Mouse (Mus musculus): ENCODE results near the gene Calr4. TPM values are rescaled to one million over a fixed set of nuclear protein-coding genes. Genes with fewer than 3 reads are reported as not detected.

Calr4 gene
- total and polyA plus RNA-seq, 3 experiments: 0.09 TPM; not detected in 2

DNA sequence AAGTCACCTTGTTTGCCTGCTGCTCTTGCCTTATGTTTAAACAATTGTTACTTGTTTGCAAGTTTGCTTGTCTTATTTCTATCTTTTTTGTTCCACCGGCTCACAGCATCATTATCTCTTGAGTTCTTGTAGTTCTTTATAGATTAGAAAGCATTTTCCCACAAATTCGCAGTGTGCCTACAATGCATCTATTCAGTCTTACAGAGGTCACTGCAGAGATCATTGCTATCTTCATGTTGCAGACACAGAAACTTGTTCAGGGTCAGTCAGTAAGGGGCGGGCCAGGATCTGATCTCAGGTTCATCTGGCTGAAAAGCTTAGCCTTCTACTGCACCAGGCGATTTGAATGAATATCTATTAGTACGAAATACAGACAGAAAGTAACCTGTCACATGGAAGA lies 20.2 kb downstream of the Calr4 start:
- ATAC-seq (ENCODE audit: extremely low read depth, insufficient number of reproducible peaks, low FRiP score, poor library complexity, severe bottlenecking): peak; percentile 75
- H3K36me3 ChIP-seq (replicated peaks): no peaks in the 10 kb centered on the region
- H3K4me1 ChIP-seq (ENCODE audit: insufficient read depth, low read depth, low read length): peaks cover 60% of the 10 kb centered on the region
- no peak for DNase-seq (ENCODE audit: low spot score)
- no peaks in the 10 kb centered on the region for H3K27me3 ChIP-seq (ENCODE audit: insufficient read depth, low read length)
- TF ChIP-seq TAL1 (conservative IDR thresholded peaks at IDR 0.05; ENCODE audit: low read depth, low read length) (peak; percentile 31), GATA2 (IDR thresholded peaks at IDR 0.05; ENCODE audit: borderline replicate concordance, low read depth, low read length) (no peak)
- 0 out of 2 replicates have a peak, but pooled peaks cover 2% of the 10 kb centered on the region for H3K9me3 ChIP-seq (replicated peaks)
- H3K4me3 ChIP-seq (ENCODE audit: low read depth, low read length): peak overlapping the region; percentile 20; the same call in 1 of the 2 replicates

DNA sequence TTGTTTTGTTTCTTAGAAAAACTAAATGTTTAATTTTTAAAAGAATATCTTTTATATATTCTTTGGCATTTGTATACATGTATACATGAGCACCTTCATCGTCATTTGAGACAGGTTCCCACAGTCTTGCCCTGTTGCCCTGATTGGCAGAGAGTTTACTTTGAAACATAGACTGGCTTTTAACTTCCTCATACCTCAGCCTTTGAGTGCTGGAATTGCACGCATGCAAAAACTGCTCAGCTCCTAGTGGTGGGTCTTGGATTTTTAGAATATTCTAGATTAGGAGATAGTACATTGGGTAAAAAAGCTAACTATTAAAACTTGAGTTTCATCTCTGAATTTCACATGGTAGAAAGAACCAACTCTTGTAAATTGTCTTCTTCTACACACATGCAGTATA lies 21.0 kb downstream of the Calr4 start:
- no peaks in the 10 kb centered on the region for H3K27me3 ChIP-seq (ENCODE audit: insufficient read depth, low read length)
- H3K36me3 ChIP-seq (replicated peaks): no peaks in the 10 kb centered on the region
- ATAC-seq (ENCODE audit: extremely low read depth, insufficient number of reproducible peaks, low FRiP score, poor library complexity, severe bottlenecking) (no peak; the same call in 1 of the 2 replicates), DNase-seq (ENCODE audit: low spot score) (peak; percentile 14)
- H3K4me1 ChIP-seq (ENCODE audit: insufficient read depth, low read depth, low read length): peaks cover 60% of the 10 kb centered on the region
- 0 out of 2 replicates have a peak, but pooled peaks cover 2% of the 10 kb centered on the region for H3K9me3 ChIP-seq (replicated peaks)
- TF ChIP-seq TAL1 (conservative IDR thresholded peaks at IDR 0.05; ENCODE audit: low read depth, low read length): no peak
- TF ChIP-seq CTCF (IDR thresholded peaks at IDR 0.05; ENCODE audit: low read depth, low read length): no peak
- TF ChIP-seq POLR2AphosphoS5 (IDR thresholded peaks at IDR 0.05; ENCODE audit: insufficient replicate concordance, low read depth, low read length): no peak
- TF ChIP-seq GATA1 (IDR thresholded peaks at IDR 0.05; ENCODE audit: borderline replicate concordance, low read length): no peak
- no peak for TF ChIP-seq GATA2 (IDR thresholded peaks at IDR 0.05; ENCODE audit: borderline replicate concordance, low read depth, low read length)
- no peak overlapping the region for H3K4me3 ChIP-seq (ENCODE audit: low read depth, low read length)

DNA sequence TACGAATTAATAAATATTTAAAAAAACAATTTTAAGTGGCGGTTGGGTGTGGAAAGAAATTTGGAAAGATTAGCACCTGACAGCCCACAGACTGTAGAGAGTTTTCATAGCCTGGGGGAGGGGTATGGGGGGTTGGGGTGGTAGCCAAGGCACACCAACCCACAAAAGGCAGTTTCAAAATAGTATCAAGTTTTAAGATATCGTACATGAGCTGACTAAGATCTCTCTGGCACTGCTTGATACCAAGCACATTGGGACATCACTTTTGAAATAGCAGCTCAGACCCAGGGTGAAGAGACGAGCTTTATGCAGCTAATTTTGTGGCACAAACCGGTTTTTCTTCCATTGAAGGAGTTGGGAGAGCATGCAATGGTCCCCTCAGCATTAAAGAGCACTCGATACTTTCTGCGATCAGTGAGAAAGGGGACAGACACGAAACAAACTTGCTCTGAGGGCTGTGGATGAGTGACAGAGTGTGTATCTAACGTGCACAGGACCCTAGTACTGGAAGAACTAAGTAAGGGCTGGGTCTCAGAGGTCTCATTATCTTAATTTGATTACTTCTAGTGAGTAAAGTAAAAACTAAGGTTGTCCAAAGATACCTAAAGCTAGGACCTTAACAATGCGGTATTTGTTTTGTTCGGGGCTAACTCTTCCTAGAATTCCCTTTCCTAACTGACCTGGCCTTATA lies 21.6 kb downstream of the Calr4 start:
- TF ChIP-seq GATA1 (IDR thresholded peaks at IDR 0.05; ENCODE audit: borderline replicate concordance, low read length): no peak
- TF ChIP-seq TAL1 (conservative IDR thresholded peaks at IDR 0.05; ENCODE audit: low read depth, low read length): no peak
- TF ChIP-seq POLR2AphosphoS5 (IDR thresholded peaks at IDR 0.05; ENCODE audit: insufficient replicate concordance, low read depth, low read length): no peak
- no peak for TF ChIP-seq CTCF (IDR thresholded peaks at IDR 0.05; ENCODE audit: low read depth, low read length)
- TF ChIP-seq GATA2 (IDR thresholded peaks at IDR 0.05; ENCODE audit: borderline replicate concordance, low read depth, low read length): no peak
- no peak for ATAC-seq (ENCODE audit: extremely low read depth, insufficient number of reproducible peaks, low FRiP score, poor library complexity, severe bottlenecking)
- DNase-seq (ENCODE audit: low spot score): peak; percentile 31
- Histone ChIP-seq H3K27me3 (ENCODE audit: insufficient read depth, low read length) (no peaks in the 10 kb centered on the region), H3K9me3 (replicated peaks) (0 out of 2 replicates have a peak, but pooled peaks cover 2% of the 10 kb centered on the region), H3K4me3 (ENCODE audit: low read depth, low read length) (peak overlapping the region; percentile 31; the same call in 1 of the 2 replicates), H3K4me1 (ENCODE audit: insufficient read depth, low read depth, low read length) (peaks cover 62% of the 10 kb centered on the region), H3K36me3 (replicated peaks) (no peaks in the 10 kb centered on the region)

DNA sequence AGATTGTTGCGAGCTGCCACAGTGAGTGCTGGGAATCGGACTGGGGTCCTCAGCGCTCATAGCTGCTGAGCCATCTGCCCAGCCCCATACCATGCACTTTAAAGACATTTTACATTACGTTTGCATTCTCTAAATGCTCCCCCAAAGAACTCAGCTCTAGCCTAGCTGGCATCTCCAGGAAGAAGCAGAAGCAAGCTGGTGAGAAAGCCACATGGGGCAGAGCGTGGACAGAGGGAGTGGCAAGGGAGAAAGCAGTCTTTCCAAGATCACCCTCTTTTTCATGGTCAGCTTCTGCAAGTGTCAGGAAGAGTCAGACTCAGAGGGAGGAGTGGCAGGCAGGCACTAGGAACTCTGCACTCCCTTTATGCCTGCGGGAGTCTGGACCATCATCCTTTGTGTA lies 22.5 kb downstream of the Calr4 start:
- Histone ChIP-seq H3K27me3 (ENCODE audit: insufficient read depth, low read length) (no peaks in the 10 kb centered on the region), H3K9me3 (replicated peaks) (0 out of 2 replicates have a peak, but pooled peaks cover 2% of the 10 kb centered on the region), H3K4me3 (ENCODE audit: low read depth, low read length) (no peak overlapping the region; the same call in 1 of the 2 replicates), H3K36me3 (replicated peaks) (no peaks in the 10 kb centered on the region), H3K4me1 (ENCODE audit: insufficient read depth, low read depth, low read length) (peaks cover 62% of the 10 kb centered on the region)
- no peak for ATAC-seq (ENCODE audit: extremely low read depth, insufficient number of reproducible peaks, low FRiP score, poor library complexity, severe bottlenecking)
- TF ChIP-seq CTCF (IDR thresholded peaks at IDR 0.05; ENCODE audit: low read depth, low read length) (no peak), TAL1 (conservative IDR thresholded peaks at IDR 0.05; ENCODE audit: low read depth, low read length) (no peak), GATA1 (IDR thresholded peaks at IDR 0.05; ENCODE audit: borderline replicate concordance, low read length) (no peak)
- DNase-seq (ENCODE audit: low spot score): no peak

DNA sequence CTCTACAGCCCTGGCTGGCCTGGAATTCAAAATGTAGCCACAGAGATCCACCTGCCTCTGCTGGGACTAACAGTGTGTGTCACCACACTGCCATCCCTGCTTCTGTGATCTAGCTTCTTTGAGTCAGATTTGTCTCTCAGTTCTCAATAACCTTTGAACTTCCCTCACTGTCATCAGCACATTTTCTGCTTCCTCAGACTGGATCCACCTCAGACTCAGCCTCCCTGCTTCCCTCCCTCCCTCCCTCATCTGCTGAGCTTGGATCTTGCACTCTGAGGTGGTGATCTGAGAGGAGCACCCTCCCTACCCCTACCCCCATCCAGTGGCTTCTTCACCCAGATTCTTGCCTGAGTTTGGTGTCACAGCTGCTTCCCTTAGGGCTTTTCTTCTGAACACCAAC lies 23.4 kb downstream of the Calr4 start:
- ATAC-seq (ENCODE audit: extremely low read depth, insufficient number of reproducible peaks, low FRiP score, poor library complexity, severe bottlenecking) (no peak), DNase-seq (ENCODE audit: low spot score) (no peak)
- H3K9me3 ChIP-seq (replicated peaks): 0 out of 2 replicates have a peak, but pooled peaks cover 2% of the 10 kb centered on the region
- H3K4me1 ChIP-seq (ENCODE audit: insufficient read depth, low read depth, low read length): peaks cover 54% of the 10 kb centered on the region
- no peaks in the 10 kb centered on the region for H3K36me3 ChIP-seq (replicated peaks)
- H3K4me3 ChIP-seq (ENCODE audit: low read depth, low read length): no peak overlapping the region
- H3K27me3 ChIP-seq (ENCODE audit: insufficient read depth, low read length): no peaks in the 10 kb centered on the region
- no peak for TF ChIP-seq GATA1 (IDR thresholded peaks at IDR 0.05; ENCODE audit: borderline replicate concordance, low read length)
- no peak for TF ChIP-seq TAL1 (conservative IDR thresholded peaks at IDR 0.05; ENCODE audit: low read depth, low read length)
- no peak for TF ChIP-seq POLR2AphosphoS5 (IDR thresholded peaks at IDR 0.05; ENCODE audit: insufficient replicate concordance, low read depth, low read length)

DNA sequence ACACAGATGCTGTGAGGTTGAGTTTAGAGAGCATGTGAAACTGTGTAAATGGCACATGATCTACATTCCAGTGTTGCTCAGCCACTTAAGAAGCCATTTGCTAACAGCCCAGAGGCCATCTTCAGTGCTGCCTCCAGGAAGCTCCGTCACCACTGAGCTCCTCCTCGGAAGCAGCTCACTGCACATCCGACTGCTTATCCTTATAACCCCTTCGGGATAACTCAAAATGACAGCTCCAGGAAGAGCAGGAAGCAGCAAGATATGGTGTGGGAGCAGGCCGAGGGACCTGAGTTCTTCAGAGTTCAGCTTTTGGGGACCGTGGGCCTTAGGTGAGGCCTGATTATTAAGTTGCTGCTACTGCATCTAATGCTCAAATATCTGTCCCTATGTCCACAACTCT lies 27.8 kb downstream of the Calr4 start:
- Histone ChIP-seq H3K27me3 (ENCODE audit: insufficient read depth, low read length) (peaks cover 1% of the 10 kb centered on the region; the same call in 1 of the 2 replicates), H3K4me3 (ENCODE audit: low read depth, low read length) (no peak overlapping the region), H3K9me3 (replicated peaks) (no peaks in the 10 kb centered on the region), H3K36me3 (replicated peaks) (no peaks in the 10 kb centered on the region), H3K4me1 (ENCODE audit: insufficient read depth, low read depth, low read length) (peaks cover 15% of the 10 kb centered on the region)
- ATAC-seq (ENCODE audit: extremely low read depth, insufficient number of reproducible peaks, low FRiP score, poor library complexity, severe bottlenecking) (no peak), DNase-seq (ENCODE audit: low spot score) (no peak)
- no peak for TF ChIP-seq GATA2 (IDR thresholded peaks at IDR 0.05; ENCODE audit: borderline replicate concordance, low read depth, low read length)
- TF ChIP-seq GATA1 (IDR thresholded peaks at IDR 0.05; ENCODE audit: borderline replicate concordance, low read length): no peak
- TF ChIP-seq CTCF (IDR thresholded peaks at IDR 0.05; ENCODE audit: low read depth, low read length): no peak
- TF ChIP-seq POLR2AphosphoS5 (IDR thresholded peaks at IDR 0.05; ENCODE audit: insufficient replicate concordance, low read depth, low read length): no peak
- no peak for TF ChIP-seq TAL1 (conservative IDR thresholded peaks at IDR 0.05; ENCODE audit: low read depth, low read length)
